In genomic region chr17:27980391-27980955, GRCm38 (mm10) we compare ENCODE assay signal across 8 mouse cellular contexts.
"Had no signal": no experiment of that assay in that cellular context is flagged by ENCODE, and none has a peak within 500 bp of the region (broad histone marks: within the 10 kb centered on the region; RNA-seq: fewer than 3 reads in every experiment).

No protein-coding gene starts in this region.

- DNase-seq: kidney, adult 8-10 months; kidney, postnatal 25 days; layer of hippocampus, postnatal 36 days; right cerebral cortex, postnatal 25 days; thymus, postnatal 36 days had no signal

- H3K4me2 ChIP-seq: limb, embryonic 15.5 days; midbrain, embryonic 13.5 days had no signal

- ATAC-seq: intestine, embryonic 16.5 days; midbrain, embryonic 13.5 days had no signal

- H3K4me3 ChIP-seq: limb, embryonic 15.5 days; midbrain, embryonic 13.5 days had no signal

- H3K27ac ChIP-seq: limb, embryonic 15.5 days; midbrain, embryonic 13.5 days had no signal

- H3K9me3 ChIP-seq: limb, embryonic 15.5 days; midbrain, embryonic 13.5 days had no signal

- H3K4me1 ChIP-seq: limb, embryonic 15.5 days; midbrain, embryonic 13.5 days had no signal

- H3K27me3 ChIP-seq: limb, embryonic 15.5 days; midbrain, embryonic 13.5 days had no signal

- H3K9ac ChIP-seq: limb, embryonic 15.5 days; midbrain, embryonic 13.5 days had no signal
